ENCODE assay signal across 9 mouse cellular contexts in the genomic region with DNA sequence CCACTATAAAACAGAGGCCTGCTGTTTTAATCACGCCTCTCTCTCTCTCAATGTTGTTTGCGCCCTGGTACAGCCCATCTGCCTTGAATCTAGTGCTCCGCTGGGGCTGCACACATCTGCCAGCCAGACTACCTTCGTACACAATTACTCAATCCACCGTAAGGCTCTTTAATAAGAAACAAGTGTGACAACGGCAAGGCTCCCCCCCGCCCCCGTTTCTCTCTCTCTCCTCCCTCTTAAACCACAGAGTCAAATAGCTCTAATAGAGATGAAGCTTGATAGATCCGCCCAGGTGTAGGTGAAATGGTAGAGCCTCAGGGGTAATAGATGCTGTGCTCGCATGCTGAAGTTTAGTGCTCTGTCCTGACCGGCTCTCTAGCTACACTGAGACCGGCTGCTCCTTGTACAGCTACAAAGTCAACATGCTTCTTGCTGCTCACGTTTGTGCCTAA. TPM values are rescaled to one million over a fixed set of nuclear protein-coding genes. Genes with fewer than 3 reads are reported as not detected.
A peak's percentile ranks its signal among the peaks of the same experiment; 100 is the strongest.
DNase-seq lines count a peak whose midpoint lies in the region; ATAC-seq lines count a peak whose summit lies in the region.
"Had no signal": no experiment of that assay in that cellular context is flagged by ENCODE, and none has a peak within 500 bp of the region (broad histone marks: within the 10 kb centered on the region; RNA-seq: fewer than 3 reads in every experiment).

Gene Sema3a (plus strand): TSS at position 174 of the 452 bp plus-strand sequence.

- H3K9me3 ChIP-seq in liver, embryonic 11.5 days (ENCODE audit: control insufficient read depth, low read length) = no peaks in the 10 kb centered on the region
- no peaks in the 10 kb centered on the region for H3K9me3 ChIP-seq in liver, embryonic 12.5 days (replicated peaks)
- no peaks in the 10 kb centered on the region for H3K9me3 ChIP-seq in embryonic facial prominence, embryonic 10.5 days
- H3K9me3 ChIP-seq in intestine, embryonic 15.5 days = no peaks in the 10 kb centered on the region
- H3K9me3 ChIP-seq in neural tube, embryonic 13.5 days = no peaks in the 10 kb centered on the region

- WGBS in liver, embryonic 11.5 days = 59% methylated on average over 13 of the region's 13 CpGs
- WGBS in liver, embryonic 12.5 days (ENCODE audit: insufficient replicate concordance) = 60% methylated on average over 13 of the region's 13 CpGs
- 24% methylated on average over 13 of the region's 13 CpGs for WGBS in embryonic facial prominence, embryonic 10.5 days
- 60% methylated on average over 13 of the region's 13 CpGs for WGBS in intestine, embryonic 15.5 days
- WGBS in neural tube, embryonic 13.5 days = 26% methylated on average over 13 of the region's 13 CpGs

- no peaks in the 10 kb centered on the region for H3K27me3 ChIP-seq in liver, embryonic 11.5 days (replicated peaks; ENCODE audit: control insufficient read depth, insufficient read depth, low read length)
- no peaks in the 10 kb centered on the region for H3K27me3 ChIP-seq in liver, embryonic 12.5 days (replicated peaks)
- H3K27me3 ChIP-seq in embryonic facial prominence, embryonic 10.5 days (replicated peaks; ENCODE audit: low read depth, poor library complexity, severe bottlenecking) = no peaks in the 10 kb centered on the region; the same call in 1 of the 2 replicates
- H3K27me3 ChIP-seq in intestine, embryonic 15.5 days (replicated peaks) = no peaks in the 10 kb centered on the region
- no peaks in the 10 kb centered on the region for H3K27me3 ChIP-seq in neural tube, embryonic 13.5 days

- H3K36me3 ChIP-seq in liver, embryonic 11.5 days (ENCODE audit: control insufficient read depth, insufficient read depth, low read length) = no peaks in the 10 kb centered on the region
- no peaks in the 10 kb centered on the region for H3K36me3 ChIP-seq in liver, embryonic 12.5 days
- no peaks in the 10 kb centered on the region for H3K36me3 ChIP-seq in embryonic facial prominence, embryonic 10.5 days (replicated peaks)
- no peaks in the 10 kb centered on the region for H3K36me3 ChIP-seq in intestine, embryonic 15.5 days
- no peaks in the 10 kb centered on the region for H3K36me3 ChIP-seq in neural tube, embryonic 13.5 days

- no peak within 1 kb of the TSS for H3K27ac ChIP-seq in liver, embryonic 11.5 days (ENCODE audit: low read depth, low read length)
- H3K27ac ChIP-seq in liver, embryonic 12.5 days = no peak within 1 kb of the TSS
- peak within 1 kb of the TSS; percentile 81 for H3K27ac ChIP-seq in embryonic facial prominence, embryonic 10.5 days (replicated peaks)
- no peak within 1 kb of the TSS for H3K27ac ChIP-seq in intestine, embryonic 15.5 days
- peak within 1 kb of the TSS; percentile 30; the same call in 1 of the 2 replicates for H3K27ac ChIP-seq in neural tube, embryonic 13.5 days (replicated peaks)

- H3K4me1 ChIP-seq in liver, embryonic 11.5 days (replicated peaks; ENCODE audit: control insufficient read depth, insufficient read depth, low read length) = no peaks in the 10 kb centered on the region
- H3K4me1 ChIP-seq in liver, embryonic 12.5 days = no peaks in the 10 kb centered on the region
- peaks cover 27% of the 10 kb centered on the region for H3K4me1 ChIP-seq in embryonic facial prominence, embryonic 10.5 days
- H3K4me1 ChIP-seq in intestine, embryonic 15.5 days (replicated peaks) = no peaks in the 10 kb centered on the region
- peaks cover 15% of the 10 kb centered on the region for H3K4me1 ChIP-seq in neural tube, embryonic 13.5 days (replicated peaks)

- no peak within 1 kb of the TSS for H3K9ac ChIP-seq in liver, embryonic 11.5 days (ENCODE audit: low read depth, low read length)
- H3K9ac ChIP-seq in liver, embryonic 12.5 days = no peak within 1 kb of the TSS
- no peak within 1 kb of the TSS for H3K9ac ChIP-seq in intestine, embryonic 15.5 days
- H3K9ac ChIP-seq in neural tube, embryonic 13.5 days = no peak within 1 kb of the TSS

- H3K4me2 ChIP-seq in liver, embryonic 11.5 days = no peak within 1 kb of the TSS
- no peak within 1 kb of the TSS for H3K4me2 ChIP-seq in liver, embryonic 12.5 days
- no peak within 1 kb of the TSS; the same call in 1 of the 2 replicates for H3K4me2 ChIP-seq in intestine, embryonic 15.5 days (replicated peaks)
- H3K4me2 ChIP-seq in neural tube, embryonic 13.5 days = peak within 1 kb of the TSS; percentile 48

- no peak for DNase-seq in liver, embryonic 11.5 days (ENCODE audit: low spot score)
- DNase-seq in embryonic facial prominence, embryonic 10.5 days (ENCODE audit: low spot score) = peak; percentile 86
- no peak for DNase-seq in B cell, adult 2 months
- DNase-seq in layer of hippocampus, adult 11-12 months (ENCODE audit: low spot score) = no peak
- no peak for DNase-seq in layer of hippocampus, adult 8-10 months (ENCODE audit: low spot score in 2 of 2)
- DNase-seq: heart, postnatal 4 days had no signal

- ATAC-seq in liver, embryonic 11.5 days (replicated peaks; ENCODE audit: low FRiP score) = no peak
- no peak for ATAC-seq in liver, embryonic 12.5 days
- ATAC-seq in intestine, embryonic 15.5 days = no peak
- peak; percentile 98 for ATAC-seq in neural tube, embryonic 13.5 days (ENCODE audit: low read depth)

- H3K4me3 ChIP-seq in liver, embryonic 11.5 days (ENCODE audit: low read depth, low read length) = no peak within 1 kb of the TSS
- H3K4me3 ChIP-seq in liver, embryonic 12.5 days = no peak within 1 kb of the TSS
- peak within 1 kb of the TSS; percentile 53 for H3K4me3 ChIP-seq in embryonic facial prominence, embryonic 10.5 days
- H3K4me3 ChIP-seq in intestine, embryonic 15.5 days (replicated peaks) = no peak within 1 kb of the TSS
- peak within 1 kb of the TSS; percentile 19 for H3K4me3 ChIP-seq in neural tube, embryonic 13.5 days

RNA-seq across cellular contexts. Expression of gene Sema3a, which starts in this region (rescaled TPM):
- 13.3 and 14.0 TPM in 2 replicates for polyA plus RNA-seq in liver, embryonic 11.5 days (2014; fragmentation: Nextera tagmentation; extraction: Ambion mirVana)
- polyA plus RNA-seq in liver, embryonic 12.5 days (2016; fragmentation: Nextera tagmentation; extraction: Ambion mirVana) = 5.9 and 6.2 TPM in 2 replicates
- 43.0 and 49.6 TPM in 2 replicates for polyA plus RNA-seq in embryonic facial prominence, embryonic 10.5 days (2016; fragmentation: Nextera tagmentation; extraction: Ambion mirVana)
- polyA plus RNA-seq in intestine, embryonic 15.5 days (2015; fragmentation: Nextera tagmentation; extraction: Ambion mirVana) = 11.9 and 15.5 TPM in 2 replicates
- 16.2 and 19.1 TPM in 2 replicates for polyA plus RNA-seq in neural tube, embryonic 13.5 days (2015; fragmentation: Nextera tagmentation; extraction: Ambion mirVana)
- total RNA-seq in layer of hippocampus, adult 8-10 months (2022) = 1 to 10 TPM; 2.2 to 3.3 (median 2.7) TPM

Comparison
In these comparisons a context has a peak if more than half of its experiments do, and no peak if none do; other contexts are left out.
1. H3K27ac ChIP-seq: peak in embryonic facial prominence, embryonic 10.5 days (single experiment) and neural tube, embryonic 13.5 days (single experiment); none in liver, embryonic 11.5 days (single experiment), liver, embryonic 12.5 days (single experiment) and intestine, embryonic 15.5 days (single experiment).
2. H3K4me3 ChIP-seq: peak in embryonic facial prominence, embryonic 10.5 days (single experiment) and neural tube, embryonic 13.5 days (single experiment); none in liver, embryonic 11.5 days (single experiment), liver, embryonic 12.5 days (single experiment) and intestine, embryonic 15.5 days (single experiment).